Mouse (Mus musculus) hindbrain, postnatal 0 days (tissue): ENCODE measurements around the gene Wfdc12. TPM values are rescaled to one million over a fixed set of nuclear protein-coding genes. Genes with fewer than 3 reads are reported as not detected.

Source experiments
- ATAC-seq: fragments of 200-750 bp; cut with Nextera tagmentation; 2 replicates; pipeline ENCODE4 v1.8.0; 2017; ENCODE audit warnings: mild to moderate bottlenecking, moderate TSS enrichment, moderate library complexity
- DNase-seq: peaks from one replicate; pipeline ENCODE4 v3.0.0-alpha.2; 2015; ENCODE audit warnings: low spot score
- H3K27ac ChIP-seq: fragments of 300-500 bp; sonication (generic); 2 replicates; pipeline ENCODE4 v1.5.1; 2014; ENCODE audit warnings: mild to moderate bottlenecking
- H3K27me3 ChIP-seq: fragments of 300-500 bp; sonication (generic); 2 replicates; pipeline ENCODE4 v1.6.1; 2014; ENCODE audit warnings: low read length, mixed read lengths; ENCODE audit not compliant: insufficient read depth
- H3K36me3 ChIP-seq: fragments of 300-500 bp; sonication (generic); 2 replicates; pipeline ENCODE4 v1.6.1; 2014; ENCODE audit warnings: low read length, mixed read lengths; ENCODE audit not compliant: insufficient read depth
- H3K4me1 ChIP-seq: fragments of 300-500 bp; sonication (generic); 2 replicates; pipeline ENCODE4 v1.6.1; 2014; ENCODE audit warnings: antibody characterized with exemption, low read length, mixed read lengths; ENCODE audit not compliant: insufficient read depth
- H3K4me2 ChIP-seq: fragments of 300-500 bp; sonication (generic); 2 replicates; pipeline ENCODE4 v1.6.1; 2014; ENCODE audit warnings: low read depth, mild to moderate bottlenecking, low read length, moderate library complexity, mixed read lengths
- H3K4me3 ChIP-seq: fragments of 300-500 bp; sonication (generic); 2 replicates; pipeline ENCODE4 v1.5.1; 2014; ENCODE audit warnings: low read length
- H3K9ac ChIP-seq: fragments of 300-500 bp; sonication (generic); replicated peaks from 2 replicates; pipeline ENCODE4 v1.6.1; 2014; ENCODE audit warnings: mild to moderate bottlenecking, low read length, moderate library complexity, mixed read lengths
- H3K9me3 ChIP-seq: fragments of 300-500 bp; sonication (generic); 2 replicates; pipeline ENCODE4 v1.6.1; 2016; ENCODE audit warnings: low read length, mixed read lengths
- CTCF ChIP-seq: IDR thresholded peaks from 2 replicates; pipeline ENCODE4 v1.5.1; 2016; ENCODE audit warnings: antibody characterized with exemption, control low read depth, low read depth
- WGBS: fragments of 180-500 bp; shearing (Covaris S2); extraction: QIAGEN DNeasy Blood & Tissue Kit; methylation state at CpG from one replicate; pipeline ENCODE4 v1.1.7; 2014; 5-methylcytosine and 5-hydroxymethylcytosine counted together
- polyA plus RNA-seq: library from polyadenylated mRNA; unstranded; fragments of >200 nt; fragmentation: Nextera tagmentation; extraction: Ambion mirVana; gene quantifications from 2 replicates; pipeline ENCODE4 v1.2.1, GENCODE M21; 2015
- total RNA-seq: library from RNA; depleted of rRNA; stranded (reverse); fragments of >200 nt; gene quantifications from 2 replicates; pipeline ENCODE4 v1.2.3, GENCODE M21; 2014; rRNA removed

Gene Wfdc12
- total and polyA plus RNA-seq, 2 experiments from 2014 or later: not detected

DNA sequence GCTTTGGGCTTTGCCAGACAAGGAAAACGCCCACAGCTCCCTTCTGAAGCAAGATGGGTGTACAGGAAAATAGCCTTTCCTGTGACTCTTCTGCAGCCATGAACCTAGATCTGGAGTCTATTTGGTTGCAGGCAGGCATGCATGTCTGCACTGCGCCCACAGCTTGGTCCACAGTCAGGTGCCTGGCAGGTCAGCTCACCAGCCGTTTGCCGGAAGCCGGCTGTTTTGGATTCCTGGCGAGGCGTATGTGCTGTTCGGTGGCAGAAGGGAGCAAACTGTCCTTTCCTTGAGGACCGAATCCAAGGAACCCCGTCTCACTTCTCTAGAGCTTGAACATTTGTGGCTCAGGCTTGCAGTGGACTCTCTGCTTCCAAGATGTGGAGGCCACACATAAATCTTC is 36.4 kb downstream of the Wfdc12 start:
- H3K4me3 ChIP-seq: no peak overlapping the region
- ATAC-seq (no peak), DNase-seq (no peak)

DNA sequence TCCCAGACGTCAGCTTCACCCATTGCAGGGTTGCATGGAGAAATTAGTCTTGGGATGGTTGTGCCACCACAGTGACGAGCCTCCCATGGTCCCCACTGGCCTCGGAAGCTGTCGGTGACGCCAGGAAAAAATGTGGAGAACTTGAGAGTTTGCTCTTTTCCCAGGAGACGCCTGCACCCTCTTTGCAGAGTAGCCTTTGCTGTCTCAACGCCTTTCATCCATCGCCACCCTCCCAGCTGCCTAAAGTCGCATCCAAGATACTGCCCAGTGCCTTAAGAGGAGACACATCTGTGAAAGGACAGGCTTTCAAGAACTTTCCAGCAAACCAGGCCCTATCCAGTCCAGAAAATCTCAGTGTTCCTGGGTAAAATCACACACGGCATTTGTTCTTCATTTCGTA is 38.1 kb downstream of the Wfdc12 start:
- DNase-seq (no peak), ATAC-seq (no peak)
- Histone ChIP-seq H3K9me3 (no peaks in the 10 kb centered on the region), H3K4me3 (no peak overlapping the region), H3K4me2 (no peak overlapping the region), H3K36me3 (peaks cover 14% of the 10 kb centered on the region; the same call in 1 of the 2 replicates), H3K27me3 (no peaks in the 10 kb centered on the region), H3K27ac (no peak overlapping the region), H3K9ac (no peak overlapping the region), H3K4me1 (no peaks in the 10 kb centered on the region)
- WGBS: 95% methylated on average over 11 of the region's 11 CpGs
- no peak for TF ChIP-seq CTCF

More for the DNA sequence above, 36.4 kb downstream of the Wfdc12 start:
- no peaks in the 10 kb centered on the region for H3K4me1 ChIP-seq
- no peaks in the 10 kb centered on the region for H3K27me3 ChIP-seq
- H3K4me2 ChIP-seq: no peak overlapping the region
- no peak overlapping the region for H3K9ac ChIP-seq
- no peak for TF ChIP-seq CTCF
- peaks cover 14% of the 10 kb centered on the region; the same call in 1 of the 2 replicates for H3K36me3 ChIP-seq
- H3K27ac ChIP-seq: no peak overlapping the region
- H3K9me3 ChIP-seq: no peaks in the 10 kb centered on the region
- WGBS: 93% methylated on average over 10 of the region's 10 CpGs

DNA sequence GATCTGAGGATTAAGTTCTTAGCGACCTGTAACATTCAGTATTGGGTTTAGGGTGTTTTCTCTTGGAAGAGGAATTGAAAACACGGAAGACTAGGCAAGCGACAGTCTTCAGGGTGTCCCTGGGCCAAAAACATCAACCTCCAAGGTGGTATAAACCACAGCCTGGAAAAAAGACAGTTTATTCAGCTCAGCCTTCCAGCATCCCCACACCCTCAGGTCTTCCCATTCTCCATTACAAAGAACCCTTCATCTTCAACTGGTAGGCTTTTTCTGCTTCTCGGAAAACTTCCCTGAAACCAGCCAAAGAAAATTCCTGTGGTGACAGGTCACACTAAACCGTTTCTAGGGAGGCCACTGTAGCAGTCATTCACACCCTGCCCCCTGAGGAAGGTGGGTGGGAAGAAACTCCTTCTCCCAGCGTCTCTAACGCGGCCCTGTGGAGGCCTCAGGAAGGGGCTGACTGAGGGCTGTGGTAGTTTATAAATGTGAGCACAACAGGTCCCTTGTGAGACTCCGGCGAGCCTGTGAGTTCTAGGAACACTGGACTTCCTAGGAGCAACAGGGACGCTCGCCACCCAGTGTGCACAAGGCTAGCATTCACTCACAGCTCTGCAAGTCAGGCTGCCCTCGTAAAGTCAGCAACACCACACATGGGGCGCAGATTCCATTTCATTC is 40.2 kb downstream of the Wfdc12 start:
- TF ChIP-seq CTCF: peak; percentile 8; the same call in 1 of the 2 replicates
- Histone ChIP-seq H3K27me3 (no peaks in the 10 kb centered on the region), H3K9me3 (no peaks in the 10 kb centered on the region), H3K36me3 (peaks cover 14% of the 10 kb centered on the region; the same call in 1 of the 2 replicates), H3K4me2 (no peak overlapping the region), H3K4me3 (no peak overlapping the region), H3K27ac (peak overlapping the region; percentile 54; the same call in 1 of the 2 replicates), H3K9ac (no peak overlapping the region), H3K4me1 (no peaks in the 10 kb centered on the region)
- 40% methylated on average over 14 of the region's 14 CpGs for WGBS
- DNase-seq: peak; percentile 33
- peak; percentile 74; the same call in 1 of the 2 replicates for ATAC-seq

DNA sequence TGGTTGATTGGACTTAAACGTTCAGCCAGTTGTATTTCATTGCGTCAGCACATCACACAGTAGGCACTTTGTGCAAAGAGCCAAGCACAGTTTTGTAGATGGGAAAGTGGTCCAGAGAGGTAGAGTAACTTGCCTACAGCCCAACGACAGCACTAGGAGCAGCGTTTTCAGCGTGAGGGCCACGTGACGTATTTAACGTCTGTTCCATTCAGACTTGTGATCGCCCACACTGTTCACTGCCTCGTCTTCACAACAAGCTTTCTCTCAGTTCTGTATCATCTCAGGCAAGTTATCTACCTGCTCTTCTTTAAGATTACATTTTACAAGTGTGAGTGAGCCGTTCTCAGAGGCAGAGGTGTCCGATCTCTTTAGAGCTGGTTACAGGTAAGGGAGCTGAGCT is 43.9 kb downstream of the Wfdc12 start:
- no peak for DNase-seq
- WGBS: 94% methylated on average over 12 of the region's 12 CpGs

DNA sequence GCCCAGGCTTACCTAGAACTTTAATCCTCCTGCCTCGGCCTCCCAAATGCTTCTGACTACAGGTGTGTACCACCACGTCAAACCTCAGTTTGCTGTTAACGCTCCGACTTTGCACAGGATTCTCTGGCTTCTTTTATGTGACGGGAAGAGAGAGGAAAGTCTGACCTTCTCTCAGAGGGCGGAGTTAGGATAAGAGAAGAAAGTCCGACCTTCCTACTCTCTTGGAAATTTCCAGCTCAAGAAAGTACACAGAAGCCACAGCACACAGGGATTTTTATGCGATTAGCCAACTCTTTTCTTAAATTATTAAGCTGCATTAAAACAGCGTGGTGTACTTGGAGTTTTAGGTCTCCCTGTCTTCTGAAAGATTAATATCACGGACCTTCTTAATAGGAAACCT is 45.9 kb downstream of the Wfdc12 start:
- H3K4me3 ChIP-seq: no peak overlapping the region
- DNase-seq (no peak), ATAC-seq (no peak)
- TF ChIP-seq CTCF: no peak
- H3K27ac ChIP-seq: no peak overlapping the region
- H3K9ac ChIP-seq: no peak overlapping the region
- H3K36me3 ChIP-seq: no peaks in the 10 kb centered on the region
- H3K9me3 ChIP-seq: no peaks in the 10 kb centered on the region
- WGBS: 79% methylated on average over 10 of the region's 10 CpGs
- H3K4me1 ChIP-seq: 0 out of 2 replicates have a peak, but pooled peaks cover 6% of the 10 kb centered on the region
- no peak overlapping the region for H3K4me2 ChIP-seq
- H3K27me3 ChIP-seq: no peaks in the 10 kb centered on the region

More for the DNA sequence above, 43.9 kb downstream of the Wfdc12 start:
- H3K4me2 ChIP-seq: no peak overlapping the region
- H3K27ac ChIP-seq: no peak overlapping the region
- H3K27me3 ChIP-seq: no peaks in the 10 kb centered on the region
- H3K4me1 ChIP-seq: 0 out of 2 replicates have a peak, but pooled peaks cover 6% of the 10 kb centered on the region
- ATAC-seq: no peak
- no peaks in the 10 kb centered on the region for H3K9me3 ChIP-seq
- H3K9ac ChIP-seq: no peak overlapping the region
- TF ChIP-seq CTCF: no peak
- H3K4me3 ChIP-seq: no peak overlapping the region
- 0 out of 2 replicates have a peak, but pooled peaks cover 2% of the 10 kb centered on the region for H3K36me3 ChIP-seq

DNA sequence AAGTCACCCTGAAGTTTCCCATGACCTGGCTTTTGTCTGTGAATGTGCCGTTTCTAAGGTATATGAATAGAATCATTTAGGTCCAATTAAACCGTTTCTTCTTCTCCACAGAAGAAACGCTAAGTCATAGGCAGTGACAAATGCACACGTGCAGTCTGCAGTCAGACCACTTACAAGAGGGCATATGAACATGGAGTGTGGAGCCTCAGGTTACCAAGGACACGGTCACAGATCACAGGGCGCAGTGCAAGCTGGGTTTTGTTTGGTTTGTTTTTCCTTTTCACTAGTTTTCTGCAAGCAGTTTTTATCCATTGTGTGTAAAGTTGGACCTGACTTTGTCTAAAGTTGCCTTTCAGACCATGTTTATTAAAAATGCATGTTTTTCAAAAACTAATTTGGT is 46.4 kb downstream of the Wfdc12 start:
- DNase-seq: no peak

DNA sequence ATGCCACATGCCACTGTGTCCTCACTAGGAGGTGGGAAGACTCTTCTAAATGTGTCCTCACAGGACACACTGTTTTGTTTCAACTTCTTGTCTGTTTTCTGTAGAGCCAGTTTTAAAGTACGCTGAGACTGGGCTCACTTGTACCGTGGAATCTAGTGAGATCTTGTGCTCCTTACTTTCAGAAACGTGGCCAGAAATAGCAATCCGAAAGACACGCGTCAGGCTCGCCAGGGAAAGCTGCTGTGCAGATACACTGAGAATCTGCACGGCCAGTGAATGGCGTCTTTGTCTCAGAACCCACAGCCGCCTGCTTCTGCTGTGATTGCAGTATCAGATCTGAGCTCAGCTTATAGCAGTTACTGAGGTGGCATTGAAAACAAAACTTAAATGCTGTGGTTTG is 48.4 kb downstream of the Wfdc12 start:
- Histone ChIP-seq H3K4me2 (no peak overlapping the region), H3K27me3 (no peaks in the 10 kb centered on the region), H3K9ac (no peak overlapping the region), H3K9me3 (no peaks in the 10 kb centered on the region), H3K4me3 (no peak overlapping the region), H3K27ac (peak overlapping the region; percentile 16; the same call in 1 of the 2 replicates), H3K36me3 (no peaks in the 10 kb centered on the region), H3K4me1 (0 out of 2 replicates have a peak, but pooled peaks cover 6% of the 10 kb centered on the region)
- DNase-seq: peak; percentile 44
- no peak for TF ChIP-seq CTCF
- no peak for ATAC-seq
- WGBS: 36% methylated on average over 10 of the region's 10 CpGs

More for the DNA sequence above, 46.4 kb downstream of the Wfdc12 start:
- WGBS: 34% methylated on average over 6 of the region's 6 CpGs
- H3K9ac ChIP-seq: no peak overlapping the region
- H3K4me2 ChIP-seq: no peak overlapping the region
- H3K36me3 ChIP-seq: no peaks in the 10 kb centered on the region
- H3K9me3 ChIP-seq: no peaks in the 10 kb centered on the region
- H3K27ac ChIP-seq: no peak overlapping the region
- H3K27me3 ChIP-seq: no peaks in the 10 kb centered on the region
- ATAC-seq: no peak
- H3K4me1 ChIP-seq: 0 out of 2 replicates have a peak, but pooled peaks cover 6% of the 10 kb centered on the region
- TF ChIP-seq CTCF: no peak
- H3K4me3 ChIP-seq: no peak overlapping the region

Other genes starting within 250 kb of the Wfdc12 start
- gene Ywhab, start 195.6 kb downstream of the Wfdc12 start, total RNA-seq: 131 and 134 TPM in 2 replicates
- gene Ywhab, start 195.6 kb downstream of the Wfdc12 start, polyA plus RNA-seq: 583 and 590 TPM in 2 replicates
- 1.3 TPM in 1 of 2 replicates, not detected in the other for gene Pabpc1l, start 165.2 kb downstream of the Wfdc12 start, total RNA-seq
- 2.0 and 2.2 TPM in 2 replicates for gene Pabpc1l, start 165.2 kb downstream of the Wfdc12 start, polyA plus RNA-seq
- gene Stk4, start 120.3 kb downstream of the Wfdc12 start, total RNA-seq: 19.7 and 23.9 TPM in 2 replicates
- gene Stk4, start 120.3 kb downstream of the Wfdc12 start, polyA plus RNA-seq: 13.1 and 13.2 TPM in 2 replicates
- 38.9 and 45.8 TPM in 2 replicates for gene Tomm34, start 119.4 kb downstream of the Wfdc12 start, total RNA-seq
- gene Tomm34, start 119.4 kb downstream of the Wfdc12 start, polyA plus RNA-seq: 45.8 and 46.5 TPM in 2 replicates
- 12.7 and 15.8 TPM in 2 replicates for gene Kcns1, start 19.5 kb downstream of the Wfdc12 start, total RNA-seq
- 3.0 and 3.3 TPM in 2 replicates for gene Kcns1, start 19.5 kb downstream of the Wfdc12 start, polyA plus RNA-seq
- not detected in 2 replicates for gene Wfdc5, start 7.9 kb downstream of the Wfdc12 start, total RNA-seq
- not detected in 2 replicates for gene Wfdc5, start 7.9 kb downstream of the Wfdc12 start, polyA plus RNA-seq
- not detected in 2 replicates for gene Wfdc15a, start 9.5 kb upstream of the Wfdc12 start, total RNA-seq
- gene Wfdc15a, start 9.5 kb upstream of the Wfdc12 start, polyA plus RNA-seq: not detected in 2 replicates
- not detected in 2 replicates for gene Wfdc15b, start 31.1 kb upstream of the Wfdc12 start, total RNA-seq
- gene Wfdc15b, start 31.1 kb upstream of the Wfdc12 start, polyA plus RNA-seq: not detected in 2 replicates
- gene Svs2, start 47.9 kb upstream of the Wfdc12 start, total RNA-seq: not detected in 2 replicates
- gene Svs2, start 47.9 kb upstream of the Wfdc12 start, polyA plus RNA-seq: not detected in 2 replicates
- gene Svs3b, start 66.0 kb upstream of the Wfdc12 start, total RNA-seq: not detected in 2 replicates
- not detected in 2 replicates for gene Svs3b, start 66.0 kb upstream of the Wfdc12 start, polyA plus RNA-seq
- gene Svs4, start 87.9 kb upstream of the Wfdc12 start, total RNA-seq: not detected in 2 replicates
- gene Svs4, start 87.9 kb upstream of the Wfdc12 start, polyA plus RNA-seq: not detected in 2 replicates
- not detected in 2 replicates for gene Svs3a, start 98.7 kb upstream of the Wfdc12 start, total RNA-seq
- gene Svs3a, start 98.7 kb upstream of the Wfdc12 start, polyA plus RNA-seq: not detected in 2 replicates
- not detected in 2 replicates for gene Svs6, start 126.1 kb upstream of the Wfdc12 start, total RNA-seq
- gene Svs6, start 126.1 kb upstream of the Wfdc12 start, polyA plus RNA-seq: not detected in 2 replicates
- gene Svs5, start 142.1 kb upstream of the Wfdc12 start, total RNA-seq: not detected in 2 replicates
- not detected in 2 replicates for gene Svs5, start 142.1 kb upstream of the Wfdc12 start, polyA plus RNA-seq
- 4.3 TPM in 1 of 2 replicates, not detected in the other for gene Slpi, start 198.5 kb upstream of the Wfdc12 start, total RNA-seq
- gene Slpi, start 198.5 kb upstream of the Wfdc12 start, polyA plus RNA-seq: 0.40 and 0.82 TPM in 2 replicates
- 0.22 TPM in 1 of 2 replicates, not detected in the other for gene Rbpjl, start 212.5 kb upstream of the Wfdc12 start, total RNA-seq
- 0.14 and 0.21 TPM in 2 replicates for gene Rbpjl, start 212.5 kb upstream of the Wfdc12 start, polyA plus RNA-seq
- gene Matn4, start 214.6 kb upstream of the Wfdc12 start, total RNA-seq: 4.9 and 8.2 TPM in 2 replicates
- 4.7 and 5.0 TPM in 2 replicates for gene Matn4, start 214.6 kb upstream of the Wfdc12 start, polyA plus RNA-seq